Mouse (Mus musculus) heart, adult 18-20 months (tissue): Measurements from ENCODE around the gene Fam114a2. TPM values are rescaled to one million over a fixed set of nuclear protein-coding genes. Genes with fewer than 3 reads are reported as not detected.
A peak's percentile ranks its signal among the peaks of the same experiment; 100 is the strongest.
"Not testable (repeated sequence)": the region's sequence is repeated elsewhere in the genome, so short reads cannot be mapped to it uniquely, and the experiment has no call there.

ENCODE experiments used
- DNase-seq, 2 experiments: peaks; one replicate each; pipeline ENCODE4 v3.0.0; 2021 to 2022; ENCODE audit warnings: mixed read lengths in 1 of 2
- long read RNA-seq, 2 experiments: library from polyadenylated mRNA; stranded (forward); transcript quantifications; one replicate each; pipeline ENCODE4 v2.0.0; 2021
- total RNA-seq, 2 experiments: library from RNA; stranded (reverse); gene quantifications; 2 replicates each; pipeline ENCODE4 v1.2.3; 2021

Fam114a2 gene
- 10 to 100 TPM; 40.2 to 40.9 TPM for total RNA-seq
- long read RNA-seq, experiment 1, transcript Fam114a2-201 (14 exons, 2,557 nt), result major isoform, 10 of 65 reads
- long read RNA-seq, experiment 1, partial matches to known transcripts, result 3 of 65 reads
- long read RNA-seq, experiment 1, other reads (novel, unspliced or antisense), result 52 of 65 reads
- long read RNA-seq, experiment 2, partial matches to known transcripts, result 3 of 40 reads
- long read RNA-seq, experiment 2, other reads (novel, unspliced or antisense), result 34 of 40 reads

GRCm38 (mm10) chr11:57518091-57518750 is at the start of gene Fam114a2, which contains the start of gene Mfap3:
Gene Fam114a2, minus strand, starts transcription at chr11:57518617.
Gene Mfap3, plus strand, starts transcription at chr11:57518664.
- DNase-seq, result peak; percentile 93 to 97

- DNase-seq, result no peak
Measured at GRCm38 (mm10) chr11:57566091-57567035, 47.9 kb upstream of the Fam114a2 start.

- no peak for DNase-seq
Measured at GRCm38 (mm10) chr11:57564564-57564963, 46.1 kb upstream of the Fam114a2 start.

GRCm38 (mm10) chr11:57557936-57558335 is 39.5 kb upstream of the Fam114a2 start:
- DNase-seq, result not testable (repeated sequence)

- no peak for DNase-seq
Measured at GRCm38 (mm10) chr11:57553015-57553780, 34.8 kb upstream of the Fam114a2 start.

GRCm38 (mm10) chr11:57551016-57551415 is 32.6 kb upstream of the Fam114a2 start:
- no peak for DNase-seq

- DNase-seq, result no peak
Measured at GRCm38 (mm10) chr11:57550230-57550629, 31.8 kb upstream of the Fam114a2 start.

- peak; percentile 63 to 91 for DNase-seq
Measured at GRCm38 (mm10) chr11:57548618-57549550, 30.5 kb upstream of the Fam114a2 start.

GRCm38 (mm10) chr11:57540681-57541080 is 22.3 kb upstream of the Fam114a2 start:
- no peak for DNase-seq

GRCm38 (mm10) chr11:57539841-57540418 is 21.5 kb upstream of the Fam114a2 start:
- DNase-seq, result no peak

GRCm38 (mm10) chr11:57535912-57536311 is 17.5 kb upstream of the Fam114a2 start:
- DNase-seq, result no peak

- no peak for DNase-seq
Measured at GRCm38 (mm10) chr11:57532306-57532705, 13.9 kb upstream of the Fam114a2 start.

GRCm38 (mm10) chr11:57531300-57531950 is 13.0 kb upstream of the Fam114a2 start:
- peak in 1 of 2 experiments; percentile 18 for DNase-seq

- DNase-seq, result no peak
Measured at GRCm38 (mm10) chr11:57529111-57529510, 10.7 kb upstream of the Fam114a2 start.

- no peak for DNase-seq
Measured at GRCm38 (mm10) chr11:57527506-57527905, 9.1 kb upstream of the Fam114a2 start.

- DNase-seq, result no peak
Measured at GRCm38 (mm10) chr11:57525900-57526299, 7.5 kb upstream of the Fam114a2 start.

- DNase-seq, result peak; percentile 7 to 46
Measured at GRCm38 (mm10) chr11:57524597-57524996, 6.2 kb upstream of the Fam114a2 start.

- no peak for DNase-seq
Measured at GRCm38 (mm10) chr11:57523418-57523817, 5.0 kb upstream of the Fam114a2 start.

- DNase-seq, result peak; percentile 26 to 42
Measured at GRCm38 (mm10) chr11:57522046-57522445, 3.6 kb upstream of the Fam114a2 start.

GRCm38 (mm10) chr11:57521206-57521605 is 2.8 kb upstream of the Fam114a2 start:
- DNase-seq, result no peak
